Comparison of ENCODE assay signal across 28 mouse cellular contexts in the genomic region with DNA sequence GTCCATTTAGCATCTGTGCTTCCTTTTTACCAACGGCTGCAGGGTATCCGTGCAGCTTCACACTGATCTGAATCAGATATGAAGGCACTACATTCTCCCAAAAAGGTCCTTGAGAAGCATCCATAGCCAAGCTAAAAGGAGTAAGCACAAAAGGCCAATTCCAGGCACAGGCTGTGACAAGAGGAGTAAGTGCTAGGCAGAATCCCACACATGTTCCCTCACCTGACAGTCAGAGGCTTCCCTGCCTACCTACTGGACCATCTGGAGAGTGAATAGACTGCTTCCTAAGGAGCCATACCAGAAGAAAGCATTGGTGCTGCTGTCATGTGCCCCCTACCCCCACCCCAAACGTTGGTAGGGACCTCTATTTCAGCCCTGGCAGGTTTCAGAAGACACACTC.
DNase-seq lines count a peak whose midpoint lies in the region; ATAC-seq and TF ChIP-seq lines count a peak whose summit lies in the region.
"Had no signal": no experiment of that assay in that cellular context is flagged by ENCODE, and none has a peak within 500 bp of the region (broad histone marks: within the 10 kb centered on the region; RNA-seq: fewer than 3 reads in every experiment).

No protein-coding gene starts in this region.

- H3K27ac ChIP-seq in heart, embryonic 13.5 days (replicated peaks), result peak overlapping the region; percentile 63
- H3K27ac ChIP-seq in heart, postnatal 0 days (ENCODE audit: low read depth), result peak overlapping the region; percentile 55; the same call in 1 of the 2 replicates
- no peak overlapping the region for H3K27ac ChIP-seq in heart, embryonic 11.5 days (ENCODE audit: low read depth, low read length)
- no peak overlapping the region for H3K27ac ChIP-seq in liver, embryonic 12.5 days
- H3K27ac ChIP-seq: embryonic facial prominence, embryonic 12.5 days; embryonic facial prominence, embryonic 15.5 days; hindbrain, embryonic 10.5 days; hindbrain, embryonic 13.5 days; intestine, embryonic 15.5 days had no signal

- H3K27me3 ChIP-seq in heart, embryonic 13.5 days (replicated peaks), result no peaks in the 10 kb centered on the region
- no peaks in the 10 kb centered on the region for H3K27me3 ChIP-seq in heart, postnatal 0 days (ENCODE audit: control insufficient read depth, insufficient read depth, low read length)
- no peaks in the 10 kb centered on the region for H3K27me3 ChIP-seq in heart, embryonic 11.5 days (ENCODE audit: control insufficient read depth, insufficient read depth, low read length)
- H3K27me3 ChIP-seq in liver, embryonic 12.5 days (replicated peaks), result no peaks in the 10 kb centered on the region
- H3K27me3 ChIP-seq: CH12.LX; embryonic facial prominence, embryonic 12.5 days; embryonic facial prominence, embryonic 15.5 days; hindbrain, embryonic 13.5 days; intestine, embryonic 15.5 days; Patski had no signal

- H3K4me1 ChIP-seq in heart, embryonic 13.5 days, result peaks cover 18% of the 10 kb centered on the region
- peaks cover 15% of the 10 kb centered on the region for H3K4me1 ChIP-seq in heart, postnatal 0 days (ENCODE audit: control insufficient read depth, insufficient read depth)
- no peaks in the 10 kb centered on the region for H3K4me1 ChIP-seq in heart, embryonic 11.5 days (ENCODE audit: control insufficient read depth, insufficient read depth, low read length)
- no peaks in the 10 kb centered on the region for H3K4me1 ChIP-seq in liver, embryonic 12.5 days
- H3K4me1 ChIP-seq: embryonic facial prominence, embryonic 12.5 days; embryonic facial prominence, embryonic 15.5 days; hindbrain, embryonic 10.5 days; hindbrain, embryonic 13.5 days; intestine, embryonic 15.5 days had no signal

- ATAC-seq in heart, embryonic 13.5 days (ENCODE audit: extremely low read depth, insufficient number of reproducible peaks, low FRiP score, low TSS enrichment), result no peak
- ATAC-seq in heart, postnatal 0 days (ENCODE audit: insufficient read depth, low read depth), result no peak
- ATAC-seq in heart, embryonic 11.5 days (replicated peaks; ENCODE audit: insufficient number of reproducible peaks, low FRiP score, low TSS enrichment), result no peak
- no peak for ATAC-seq in liver, embryonic 12.5 days
- ATAC-seq: forebrain, embryonic 14.5 days; hindbrain, embryonic 16.5 days; intestine, embryonic 15.5 days; Patski had no signal

- DNase-seq in frontal cortex, adult 2 months (ENCODE audit: extremely low spot score in 1 of 2, low spot score in 1 of 2), result peak; percentile 10 to 20
- no peak for DNase-seq in frontal cortex, postnatal 36 days (ENCODE audit: low spot score in 2 of 2)
- DNase-seq in heart, adult 9 months (ENCODE audit: low spot score in 2 of 2), result no peak
- no peak for DNase-seq in heart, postnatal 0 days (ENCODE audit: low spot score)
- DNase-seq: adrenal gland, postnatal 10 days; adrenal gland, postnatal 36 days; B cell, adult 2 months; cerebellum, adult 11 months; cerebellum, adult 2 months; cerebellum, adult 9-11 months; cerebellum, postnatal 25 days; forebrain, postnatal 0 days; gastrocnemius, postnatal 25 days; kidney, adult 11 months; kidney, adult 8-10 months had no signal

- no peaks in the 10 kb centered on the region for H3K36me3 ChIP-seq in heart, embryonic 13.5 days
- no peaks in the 10 kb centered on the region for H3K36me3 ChIP-seq in heart, postnatal 0 days (replicated peaks; ENCODE audit: control insufficient read depth, insufficient read depth, low read length)
- no peaks in the 10 kb centered on the region for H3K36me3 ChIP-seq in heart, embryonic 11.5 days (ENCODE audit: control insufficient read depth, insufficient read depth, low read length)
- H3K36me3 ChIP-seq in liver, embryonic 12.5 days, result no peaks in the 10 kb centered on the region
- H3K36me3 ChIP-seq: embryonic facial prominence, embryonic 12.5 days; embryonic facial prominence, embryonic 15.5 days; G1E; hindbrain, embryonic 10.5 days; hindbrain, embryonic 13.5 days; intestine, embryonic 15.5 days had no signal

- H3K4me2 ChIP-seq in heart, embryonic 13.5 days, result 0 out of 2 replicates have a peak overlapping the region, but pooled peaks have one; percentile 19
- H3K4me2 ChIP-seq in heart, postnatal 0 days (ENCODE audit: low read depth, low read length), result no peak overlapping the region
- no peak overlapping the region for H3K4me2 ChIP-seq in heart, embryonic 11.5 days
- no peak overlapping the region for H3K4me2 ChIP-seq in liver, embryonic 12.5 days
- H3K4me2 ChIP-seq: embryonic facial prominence, embryonic 12.5 days; embryonic facial prominence, embryonic 15.5 days; hindbrain, embryonic 13.5 days; intestine, embryonic 15.5 days had no signal

- WGBS in heart, embryonic 13.5 days, result 41% methylated on average over 3 of the region's 3 CpGs
- 41% methylated on average over 3 of the region's 3 CpGs for WGBS in heart, postnatal 0 days
- 58% methylated on average over 3 of the region's 3 CpGs for WGBS in heart, embryonic 11.5 days (ENCODE audit: insufficient replicate concordance)
- WGBS in liver, embryonic 12.5 days (ENCODE audit: insufficient replicate concordance), result 57% methylated on average over 3 of the region's 3 CpGs

- no peaks in the 10 kb centered on the region for H3K9me3 ChIP-seq in heart, embryonic 13.5 days
- no peaks in the 10 kb centered on the region; the same call in 1 of the 2 replicates for H3K9me3 ChIP-seq in heart, postnatal 0 days (replicated peaks; ENCODE audit: control insufficient read depth, low read length)
- no peaks in the 10 kb centered on the region for H3K9me3 ChIP-seq in heart, embryonic 11.5 days (replicated peaks; ENCODE audit: control insufficient read depth, low read length)
- H3K9me3 ChIP-seq in liver, embryonic 12.5 days (replicated peaks), result no peaks in the 10 kb centered on the region
- H3K9me3 ChIP-seq: embryonic facial prominence, embryonic 15.5 days; G1E; hindbrain, embryonic 10.5 days; hindbrain, embryonic 13.5 days; intestine, embryonic 15.5 days had no signal

- no peak overlapping the region for H3K4me3 ChIP-seq in heart, embryonic 13.5 days
- no peak overlapping the region for H3K4me3 ChIP-seq in heart, postnatal 0 days (ENCODE audit: low read depth, low read length)
- H3K4me3 ChIP-seq in heart, embryonic 11.5 days (ENCODE audit: low read depth, low read length), result no peak overlapping the region
- no peak overlapping the region for H3K4me3 ChIP-seq in liver, embryonic 12.5 days
- H3K4me3 ChIP-seq: embryonic facial prominence, embryonic 12.5 days; embryonic facial prominence, embryonic 15.5 days; hindbrain, embryonic 10.5 days; hindbrain, embryonic 13.5 days; intestine, embryonic 15.5 days had no signal

- no peak for TF ChIP-seq EP300 in heart, postnatal 0 days (IDR thresholded peaks at IDR 0.05; ENCODE audit: low read depth)

- no peak overlapping the region for H3K9ac ChIP-seq in heart, embryonic 13.5 days
- no peak overlapping the region for H3K9ac ChIP-seq in heart, postnatal 0 days (replicated peaks; ENCODE audit: low read depth, low read length)
- H3K9ac ChIP-seq in heart, embryonic 11.5 days (ENCODE audit: low read depth, low read length), result no peak overlapping the region
- H3K9ac ChIP-seq in liver, embryonic 12.5 days, result no peak overlapping the region
- H3K9ac ChIP-seq: embryonic facial prominence, embryonic 12.5 days; embryonic facial prominence, embryonic 15.5 days; forebrain, postnatal 0 days; hindbrain, embryonic 13.5 days; intestine, embryonic 15.5 days had no signal

- no peak for TF ChIP-seq CTCF in heart, postnatal 0 days (IDR thresholded peaks at IDR 0.05; ENCODE audit: low read depth)

Comparison
In these comparisons a context has a peak if more than half of its experiments do, and no peak if none do; other contexts are left out.
1. DNase-seq: peak in frontal cortex, adult 2 months (2 of 2); none in frontal cortex, postnatal 36 days (0 of 2), heart, adult 9 months (0 of 2) and heart, postnatal 0 days (single experiment).
2. H3K27ac ChIP-seq: peak in heart, embryonic 13.5 days (single experiment) and heart, postnatal 0 days (single experiment); none in heart, embryonic 11.5 days (single experiment) and liver, embryonic 12.5 days (single experiment).